20 mouse cellular contexts compared by ENCODE assay signal in genomic region chr7:89459691-89460090, GRCm38 (mm10). TPM values are rescaled to one million over a fixed set of nuclear protein-coding genes. Genes with fewer than 3 reads are reported as not detected.
DNase-seq lines count a peak whose midpoint lies in the region; ATAC-seq lines count a peak whose summit lies in the region.
"Had no signal": no experiment of that assay in that cellular context is flagged by ENCODE, and none has a peak within 500 bp of the region (broad histone marks: within the 10 kb centered on the region; RNA-seq: fewer than 3 reads in every experiment).

No protein-coding gene starts in this region.

- H3K27me3 ChIP-seq in midbrain, embryonic 11.5 days (ENCODE audit: control insufficient read depth, insufficient read depth, low read length): no peaks in the 10 kb centered on the region
- H3K27me3 ChIP-seq in midbrain, embryonic 15.5 days (replicated peaks): no peaks in the 10 kb centered on the region
- H3K27me3 ChIP-seq: embryonic facial prominence, embryonic 12.5 days; forebrain, embryonic 13.5 days; forebrain, embryonic 15.5 days had no signal

- 83% methylated on average over 2 of the region's 2 CpGs for WGBS in midbrain, embryonic 11.5 days
- 86% methylated on average over 2 of the region's 2 CpGs for WGBS in midbrain, embryonic 15.5 days

- H3K4me2 ChIP-seq in midbrain, embryonic 11.5 days: no peak overlapping the region
- H3K4me2 ChIP-seq in midbrain, embryonic 15.5 days: no peak overlapping the region
- H3K4me2 ChIP-seq: embryonic facial prominence, embryonic 12.5 days; forebrain, embryonic 13.5 days; forebrain, embryonic 15.5 days had no signal

- H3K36me3 ChIP-seq in midbrain, embryonic 11.5 days (ENCODE audit: control insufficient read depth, insufficient read depth, low read length): no peaks in the 10 kb centered on the region
- no peaks in the 10 kb centered on the region for H3K36me3 ChIP-seq in midbrain, embryonic 15.5 days (replicated peaks)
- H3K36me3 ChIP-seq: embryonic facial prominence, embryonic 10.5 days; embryonic facial prominence, embryonic 12.5 days; forebrain, embryonic 15.5 days had no signal

- H3K4me3 ChIP-seq in midbrain, embryonic 11.5 days (ENCODE audit: low read depth, low read length): no peak overlapping the region
- no peak overlapping the region for H3K4me3 ChIP-seq in midbrain, embryonic 15.5 days
- H3K4me3 ChIP-seq: embryonic facial prominence, embryonic 10.5 days; embryonic facial prominence, embryonic 12.5 days; forebrain, embryonic 13.5 days; forebrain, embryonic 15.5 days had no signal

- H3K27ac ChIP-seq in midbrain, embryonic 11.5 days (ENCODE audit: low read depth, low read length): no peak overlapping the region
- H3K27ac ChIP-seq in midbrain, embryonic 15.5 days: no peak overlapping the region
- H3K27ac ChIP-seq: forebrain, embryonic 13.5 days; forebrain, embryonic 15.5 days had no signal

- no peak overlapping the region for H3K9ac ChIP-seq in midbrain, embryonic 11.5 days (ENCODE audit: low read length)
- no peak overlapping the region for H3K9ac ChIP-seq in midbrain, embryonic 15.5 days
- H3K9ac ChIP-seq: embryonic facial prominence, embryonic 12.5 days; forebrain, embryonic 13.5 days; forebrain, embryonic 15.5 days; forebrain, postnatal 0 days had no signal

- intact Hi-C loops in heart, postnatal 25 days (cut with DNase I): no loop called here

- no peaks in the 10 kb centered on the region for H3K4me1 ChIP-seq in midbrain, embryonic 11.5 days (ENCODE audit: control insufficient read depth, insufficient read depth, low read length)
- no peaks in the 10 kb centered on the region for H3K4me1 ChIP-seq in midbrain, embryonic 15.5 days
- H3K4me1 ChIP-seq: forebrain, embryonic 15.5 days had no signal

- no peaks in the 10 kb centered on the region for H3K9me3 ChIP-seq in midbrain, embryonic 11.5 days (ENCODE audit: control insufficient read depth, low read length)
- H3K9me3 ChIP-seq in midbrain, embryonic 15.5 days: no peaks in the 10 kb centered on the region
- H3K9me3 ChIP-seq: embryonic facial prominence, embryonic 10.5 days; embryonic facial prominence, embryonic 12.5 days; forebrain, embryonic 13.5 days; forebrain, embryonic 15.5 days had no signal

- DNase-seq in midbrain, embryonic 11.5 days (ENCODE audit: low spot score, missing footprints): peak; percentile 28
- DNase-seq in kidney, adult 18-20 months: no peak
- DNase-seq in heart, postnatal 25 days (ENCODE audit: low spot score): no peak
- DNase-seq: adrenal gland, adult 2 months; adrenal gland, postnatal 10 days; adrenal gland, postnatal 25 days; cerebellum, adult 11 months; cerebellum, adult 18-20 months; cerebellum, adult 8-10 months; cerebellum, adult 9-11 months; cerebellum, postnatal 14 days; cerebellum, postnatal 36 days; forebrain, postnatal 0 days had no signal

- no peak for ATAC-seq in midbrain, embryonic 11.5 days (ENCODE audit: low FRiP score)
- ATAC-seq in midbrain, embryonic 15.5 days (replicated peaks): no peak
- peak; percentile 75 for ATAC-seq in granulocyte monocyte progenitor cell, adult 5-6 weeks (replicated peaks; ENCODE audit: poor library complexity, severe bottlenecking)
- ATAC-seq in megakaryocyte progenitor cell, adult 5-6 weeks (replicated peaks; ENCODE audit: poor library complexity): peak; percentile 67
- ATAC-seq: forebrain, embryonic 13.5 days; forebrain, embryonic 15.5 days; forebrain, postnatal 0 days had no signal

RNA-seq across cellular contexts. Expression of gene Fzd4, which starts 55.5 kb away (rescaled TPM):
- polyA plus RNA-seq in midbrain, embryonic 11.5 days (2014; fragmentation: Nextera tagmentation; extraction: Ambion mirVana): 2.0 and 2.6 TPM in 2 replicates
- polyA plus RNA-seq in midbrain, embryonic 15.5 days (2015; fragmentation: Nextera tagmentation; extraction: Ambion mirVana): 1.6 and 1.7 TPM in 2 replicates
- total RNA-seq in granulocyte monocyte progenitor cell, adult 5-6 weeks (2014; fragmentation: Nextera tagmentation): 0.34 and 2.4 TPM in 2 replicates
- 0.78 and 1.1 TPM in 2 replicates for total RNA-seq in granulocyte monocyte progenitor cell, adult 5-6 weeks (2017)
- total RNA-seq in megakaryocyte progenitor cell, adult 5-6 weeks (2015): 0.54 and 0.81 TPM in 2 replicates
- total RNA-seq in megakaryocyte progenitor cell, adult 5-6 weeks (2017): 0.24 and 0.79 TPM in 2 replicates
- 10 to 100 TPM; 29.0 to 35.7 TPM for total RNA-seq in heart, postnatal 25 days (2021)

RNA-seq across cellular contexts. Expression of gene Tmem135, which starts 55.7 kb away (rescaled TPM):
- 15.1 and 16.7 TPM in 2 replicates for polyA plus RNA-seq in midbrain, embryonic 11.5 days (2014; fragmentation: Nextera tagmentation; extraction: Ambion mirVana)
- polyA plus RNA-seq in midbrain, embryonic 15.5 days (2015; fragmentation: Nextera tagmentation; extraction: Ambion mirVana): 28.0 and 32.8 TPM in 2 replicates
- total RNA-seq in granulocyte monocyte progenitor cell, adult 5-6 weeks (2014; fragmentation: Nextera tagmentation): 21.5 and 23.1 TPM in 2 replicates
- total RNA-seq in granulocyte monocyte progenitor cell, adult 5-6 weeks (2017): 18.1 and 18.9 TPM in 2 replicates
- total RNA-seq in megakaryocyte progenitor cell, adult 5-6 weeks (2015): 25.2 and 28.9 TPM in 2 replicates
- 20.2 and 22.0 TPM in 2 replicates for total RNA-seq in megakaryocyte progenitor cell, adult 5-6 weeks (2017)
- 10 to 100 TPM; 42.5 to 49.6 TPM for total RNA-seq in heart, postnatal 25 days (2021)

Comparison
In these comparisons a context has a peak if more than half of its experiments do, and no peak if none do; other contexts are left out.
1. ATAC-seq: peak in granulocyte monocyte progenitor cell, adult 5-6 weeks (single experiment) and megakaryocyte progenitor cell, adult 5-6 weeks (single experiment); none in midbrain, embryonic 11.5 days (single experiment) and midbrain, embryonic 15.5 days (single experiment).
2. RNA of gene Fzd4, which starts 55.5 kb away (total RNA-seq): 29.0 to 35.7 TPM in heart, postnatal 25 days; 0.34 to 2.4 TPM in granulocyte monocyte progenitor cell, adult 5-6 weeks and 0.24 to 0.81 TPM in megakaryocyte progenitor cell, adult 5-6 weeks; every median in the first group is over 4 times any median in the second.